Mouse (Mus musculus): Measurements from ENCODE around the gene Gm49391. TPM values are rescaled to one million over a fixed set of nuclear protein-coding genes. Genes with fewer than 3 reads are reported as not detected.
A peak's percentile ranks its signal among the peaks of the same experiment; 100 is the strongest.
"Not testable (repeated sequence)": the region's sequence is repeated elsewhere in the genome, so short reads cannot be mapped to it uniquely, and the experiment has no call there.

Gm49391 gene
- polyA plus RNA-seq (2014; fragmentation: Nextera tagmentation; extraction: Ambion mirVana) = 4.1 and 6.9 TPM in 2 replicates

- 40% methylated on average over 5 of the region's 5 CpGs for WGBS
- ATAC-seq (ENCODE audit: insufficient number of reproducible peaks, insufficient read depth, low FRiP score, low read depth) = peak; percentile 88
- peak within 1 kb of the TSS; percentile 37 to 62; a peak in 2 of 4 replicates for H3K27ac ChIP-seq (replicated peaks in 1 of 2; ENCODE audit: control insufficient read depth in 1 of 2, insufficient read depth in 1 of 2, low read depth in 2 of 2, low read length in 2 of 2)
- no peak within 1 kb of the TSS for H3K9ac ChIP-seq (ENCODE audit: low read length)
- no peaks in the 10 kb centered on the region for H3K27me3 ChIP-seq (ENCODE audit: control insufficient read depth, insufficient read depth, low read length)
- H3K4me1 ChIP-seq (ENCODE audit: control insufficient read depth in 2 of 2, insufficient read depth in 2 of 2, low read length in 2 of 2) = no peaks in the 10 kb centered on the region
- H3K36me3 ChIP-seq (ENCODE audit: control insufficient read depth, insufficient read depth, low read length) = no peaks in the 10 kb centered on the region
- no peak within 1 kb of the TSS for H3K4me2 ChIP-seq (ENCODE audit: low read length)
- no peak within 1 kb of the TSS for H3K4me3 ChIP-seq (ENCODE audit: control insufficient read depth in 1 of 2, insufficient read depth in 1 of 2, low read depth in 1 of 2, low read length in 2 of 2)
- H3K9me3 ChIP-seq (ENCODE audit: control insufficient read depth, low read length) = no peaks in the 10 kb centered on the region
These were observed at the start of gene Gm49391, which contains the start of gene Ctla2a for GRCm38 (mm10) chr13:60936500-60936901. Gm49391 (minus strand) TSS chr13:60936571. Ctla2a (minus strand) TSS chr13:60936625.

- not testable (repeated sequence) for H3K36me3 ChIP-seq (ENCODE audit: control insufficient read depth, insufficient read depth, low read length); H3K27ac ChIP-seq (replicated peaks in 1 of 2; ENCODE audit: control insufficient read depth in 1 of 2, insufficient read depth in 1 of 2, low read depth in 2 of 2, low read length in 2 of 2); H3K9me3 ChIP-seq (ENCODE audit: control insufficient read depth, low read length); H3K4me1 ChIP-seq (ENCODE audit: control insufficient read depth in 2 of 2, insufficient read depth in 2 of 2, low read length in 2 of 2); H3K27me3 ChIP-seq (ENCODE audit: control insufficient read depth, insufficient read depth, low read length); H3K4me2 ChIP-seq (ENCODE audit: low read length); ATAC-seq (ENCODE audit: insufficient number of reproducible peaks, insufficient read depth, low FRiP score, low read depth); H3K9ac ChIP-seq (ENCODE audit: low read length); H3K4me3 ChIP-seq (ENCODE audit: control insufficient read depth in 1 of 2, insufficient read depth in 1 of 2, low read depth in 1 of 2, low read length in 2 of 2)
- 54% methylated on average over 4 of the region's 4 CpGs for WGBS
These were observed 35.9 kb upstream of the Gm49391 start for GRCm38 (mm10) chr13:60972319-60972718.

GRCm38 (mm10) chr13:60963985-60964384 lies 27.6 kb upstream of the Gm49391 start:
- ATAC-seq (ENCODE audit: insufficient number of reproducible peaks, insufficient read depth, low FRiP score, low read depth); H3K9ac ChIP-seq (ENCODE audit: low read length); H3K4me1 ChIP-seq (ENCODE audit: control insufficient read depth in 2 of 2, insufficient read depth in 2 of 2, low read length in 2 of 2); H3K9me3 ChIP-seq (ENCODE audit: control insufficient read depth, low read length); H3K4me3 ChIP-seq (ENCODE audit: control insufficient read depth in 1 of 2, insufficient read depth in 1 of 2, low read depth in 1 of 2, low read length in 2 of 2); H3K27me3 ChIP-seq (ENCODE audit: control insufficient read depth, insufficient read depth, low read length); H3K4me2 ChIP-seq (ENCODE audit: low read length); H3K36me3 ChIP-seq (ENCODE audit: control insufficient read depth, insufficient read depth, low read length); H3K27ac ChIP-seq (replicated peaks in 1 of 2; ENCODE audit: control insufficient read depth in 1 of 2, insufficient read depth in 1 of 2, low read depth in 2 of 2, low read length in 2 of 2): not testable (repeated sequence)
- WGBS = 37% methylated on average over 5 of the region's 5 CpGs

GRCm38 (mm10) chr13:60961706-60962105 lies 25.3 kb upstream of the Gm49391 start:
- H3K27me3 ChIP-seq (ENCODE audit: control insufficient read depth, insufficient read depth, low read length) = no peaks in the 10 kb centered on the region
- H3K4me2 ChIP-seq (ENCODE audit: low read length) = no peak overlapping the region
- WGBS = 52% methylated on average over 5 of the region's 5 CpGs
- H3K4me1 ChIP-seq (ENCODE audit: control insufficient read depth in 2 of 2, insufficient read depth in 2 of 2, low read length in 2 of 2) = no peaks in the 10 kb centered on the region
- H3K9me3 ChIP-seq (ENCODE audit: control insufficient read depth, low read length) = peaks cover 6% of the 10 kb centered on the region; the same call in 1 of the 2 replicates
- no peak for ATAC-seq (ENCODE audit: insufficient number of reproducible peaks, insufficient read depth, low FRiP score, low read depth)
- no peaks in the 10 kb centered on the region for H3K36me3 ChIP-seq (ENCODE audit: control insufficient read depth, insufficient read depth, low read length)
- no peak overlapping the region for H3K9ac ChIP-seq (ENCODE audit: low read length)
- no peak overlapping the region for H3K27ac ChIP-seq (replicated peaks in 1 of 2; ENCODE audit: control insufficient read depth in 1 of 2, insufficient read depth in 1 of 2, low read depth in 2 of 2, low read length in 2 of 2)
- no peak overlapping the region for H3K4me3 ChIP-seq (ENCODE audit: control insufficient read depth in 1 of 2, insufficient read depth in 1 of 2, low read depth in 1 of 2, low read length in 2 of 2)

- not testable (repeated sequence) for H3K27me3 ChIP-seq (ENCODE audit: control insufficient read depth, insufficient read depth, low read length); H3K4me3 ChIP-seq (ENCODE audit: control insufficient read depth in 1 of 2, insufficient read depth in 1 of 2, low read depth in 1 of 2, low read length in 2 of 2); H3K9ac ChIP-seq (ENCODE audit: low read length); H3K9me3 ChIP-seq (ENCODE audit: control insufficient read depth, low read length); H3K4me2 ChIP-seq (ENCODE audit: low read length); ATAC-seq (ENCODE audit: insufficient number of reproducible peaks, insufficient read depth, low FRiP score, low read depth); H3K27ac ChIP-seq (replicated peaks in 1 of 2; ENCODE audit: control insufficient read depth in 1 of 2, insufficient read depth in 1 of 2, low read depth in 2 of 2, low read length in 2 of 2); H3K4me1 ChIP-seq (ENCODE audit: control insufficient read depth in 2 of 2, insufficient read depth in 2 of 2, low read length in 2 of 2); H3K36me3 ChIP-seq (ENCODE audit: control insufficient read depth, insufficient read depth, low read length)
- WGBS = 63% methylated on average over 3 of the region's 3 CpGs
These were observed 5.5 kb upstream of the Gm49391 start, which contains the start of gene Tpbpa for GRCm38 (mm10) chr13:60941884-60942283. Tpbpa (minus strand) TSS chr13:60941984.

GRCm38 (mm10) chr13:60935490-60935889 lies 881 bp downstream of the Gm49391 start, which contains the start of gene Gm49393:
Gm49393 (minus strand) TSS chr13:60935590.
- not testable (repeated sequence) for H3K9me3 ChIP-seq (ENCODE audit: control insufficient read depth, low read length); H3K27me3 ChIP-seq (ENCODE audit: control insufficient read depth, insufficient read depth, low read length); H3K9ac ChIP-seq (ENCODE audit: low read length); H3K4me3 ChIP-seq (ENCODE audit: control insufficient read depth in 1 of 2, insufficient read depth in 1 of 2, low read depth in 1 of 2, low read length in 2 of 2); H3K36me3 ChIP-seq (ENCODE audit: control insufficient read depth, insufficient read depth, low read length); H3K4me2 ChIP-seq (ENCODE audit: low read length); H3K27ac ChIP-seq (replicated peaks in 1 of 2; ENCODE audit: control insufficient read depth in 1 of 2, insufficient read depth in 1 of 2, low read depth in 2 of 2, low read length in 2 of 2); ATAC-seq (ENCODE audit: insufficient number of reproducible peaks, insufficient read depth, low FRiP score, low read depth); H3K4me1 ChIP-seq (ENCODE audit: control insufficient read depth in 2 of 2, insufficient read depth in 2 of 2, low read length in 2 of 2)
- WGBS = 50% methylated on average over 2 of the region's 2 CpGs

- H3K4me1 ChIP-seq (ENCODE audit: control insufficient read depth in 2 of 2, insufficient read depth in 2 of 2, low read length in 2 of 2); H3K36me3 ChIP-seq (ENCODE audit: control insufficient read depth, insufficient read depth, low read length); H3K27me3 ChIP-seq (ENCODE audit: control insufficient read depth, insufficient read depth, low read length); H3K4me3 ChIP-seq (ENCODE audit: control insufficient read depth in 1 of 2, insufficient read depth in 1 of 2, low read depth in 1 of 2, low read length in 2 of 2); H3K9me3 ChIP-seq (ENCODE audit: control insufficient read depth, low read length); H3K27ac ChIP-seq (replicated peaks in 1 of 2; ENCODE audit: control insufficient read depth in 1 of 2, insufficient read depth in 1 of 2, low read depth in 2 of 2, low read length in 2 of 2); H3K9ac ChIP-seq (ENCODE audit: low read length); H3K4me2 ChIP-seq (ENCODE audit: low read length); ATAC-seq (ENCODE audit: insufficient number of reproducible peaks, insufficient read depth, low FRiP score, low read depth): not testable (repeated sequence)
- 78% methylated on average over 2 of the region's 2 CpGs for WGBS
These were observed 31.6 kb downstream of the Gm49391 start, which contains the start of gene Tpbpb for GRCm38 (mm10) chr13:60904780-60905179. Tpbpb (minus strand) TSS chr13:60904880.

- Histone ChIP-seq H3K4me1 (ENCODE audit: control insufficient read depth in 2 of 2, insufficient read depth in 2 of 2, low read length in 2 of 2) (no peaks in the 10 kb centered on the region), H3K36me3 (ENCODE audit: control insufficient read depth, insufficient read depth, low read length) (no peaks in the 10 kb centered on the region), H3K27ac (replicated peaks in 1 of 2; ENCODE audit: control insufficient read depth in 1 of 2, insufficient read depth in 1 of 2, low read depth in 2 of 2, low read length in 2 of 2) (peak within 1 kb of the TSS; percentile 69 to 88), H3K4me2 (ENCODE audit: low read length) (no peak within 1 kb of the TSS), H3K4me3 (ENCODE audit: control insufficient read depth in 1 of 2, insufficient read depth in 1 of 2, low read depth in 1 of 2, low read length in 2 of 2) (no peak within 1 kb of the TSS), H3K9me3 (ENCODE audit: control insufficient read depth, low read length) (no peaks in the 10 kb centered on the region; the same call in none of the 2 replicates), H3K9ac (ENCODE audit: low read length) (no peak within 1 kb of the TSS), H3K27me3 (ENCODE audit: control insufficient read depth, insufficient read depth, low read length) (no peaks in the 10 kb centered on the region)
- WGBS = 35% methylated on average over 3 of the region's 3 CpGs
- ATAC-seq (ENCODE audit: insufficient number of reproducible peaks, insufficient read depth, low FRiP score, low read depth) = peak; percentile 86
These were observed 39.0 kb downstream of the Gm49391 start, which contains the start of gene Ctla2b for GRCm38 (mm10) chr13:60897328-60897727. Ctla2b (minus strand) TSS chr13:60897447.
